Mouse (Mus musculus): Measurements from ENCODE around the gene Osgin1. TPM values are rescaled to one million over a fixed set of nuclear protein-coding genes. Genes with fewer than 3 reads are reported as not detected.
A peak's percentile ranks its signal among the peaks of the same experiment; 100 is the strongest.

Osgin1 gene
- total RNA-seq (2014; rRNA removed), result not detected in 2 replicates
- polyA plus RNA-seq (2015; fragmentation: Nextera tagmentation; extraction: Ambion mirVana), result 0.29 and 0.45 TPM in 2 replicates

- ATAC-seq, result no peak
- WGBS, result 91% methylated on average over 13 of the region's 13 CpGs
- H3K36me3 ChIP-seq (ENCODE audit: insufficient read depth, low read length), result no peaks in the 10 kb centered on the region
Measured at GRCm38 (mm10) chr8:119433582-119434174, at the start of gene Osgin1. Gene Osgin1, plus strand, starts transcription at chr8:119434124.

GRCm38 (mm10) chr8:119384478-119384877 is 49.4 kb upstream of the Osgin1 start:
- ATAC-seq, result peak; percentile 58
- DNase-seq (ENCODE audit: low spot score), result peak; percentile 93
- 23% methylated on average over 10 of the region's 10 CpGs for WGBS
- Histone ChIP-seq H3K4me3 (ENCODE audit: low read length) (no peak overlapping the region), H3K9ac (replicated peaks; ENCODE audit: low read length) (no peak overlapping the region), H3K4me2 (ENCODE audit: low read depth, low read length) (no peak overlapping the region), H3K4me1 (ENCODE audit: insufficient read depth, low read length) (no peaks in the 10 kb centered on the region), H3K36me3 (ENCODE audit: insufficient read depth, low read length) (no peaks in the 10 kb centered on the region), H3K9me3 (ENCODE audit: low read length) (no peaks in the 10 kb centered on the region), H3K27me3 (ENCODE audit: insufficient read depth, low read length) (no peaks in the 10 kb centered on the region), H3K27ac (no peak overlapping the region)
- peak; percentile 80 for TF ChIP-seq CTCF (IDR thresholded peaks at IDR 0.05; ENCODE audit: low read depth)

More at GRCm38 (mm10) chr8:119433582-119434174, at the start of gene Osgin1:
- no peak for DNase-seq (ENCODE audit: low spot score)
- no peaks in the 10 kb centered on the region for H3K4me1 ChIP-seq (ENCODE audit: insufficient read depth, low read length)
- no peak within 1 kb of the TSS for H3K4me2 ChIP-seq (ENCODE audit: low read depth, low read length)
- no peak within 1 kb of the TSS for H3K4me3 ChIP-seq (ENCODE audit: low read length)
- H3K9me3 ChIP-seq (ENCODE audit: low read length), result no peaks in the 10 kb centered on the region
- H3K27me3 ChIP-seq (ENCODE audit: insufficient read depth, low read length), result no peaks in the 10 kb centered on the region
- no peak within 1 kb of the TSS for H3K27ac ChIP-seq
- no peak within 1 kb of the TSS for H3K9ac ChIP-seq (replicated peaks; ENCODE audit: low read length)
- no peak for TF ChIP-seq CTCF (IDR thresholded peaks at IDR 0.05; ENCODE audit: low read depth)

- no peak overlapping the region for H3K4me3 ChIP-seq (ENCODE audit: low read length)
- ATAC-seq (no peak), DNase-seq (ENCODE audit: low spot score) (no peak)
- H3K27ac ChIP-seq, result no peak overlapping the region
- H3K4me2 ChIP-seq (ENCODE audit: low read depth, low read length), result no peak overlapping the region
- no peak overlapping the region for H3K9ac ChIP-seq (replicated peaks; ENCODE audit: low read length)
- no peaks in the 10 kb centered on the region for H3K27me3 ChIP-seq (ENCODE audit: insufficient read depth, low read length)
- no peaks in the 10 kb centered on the region for H3K4me1 ChIP-seq (ENCODE audit: insufficient read depth, low read length)
- H3K9me3 ChIP-seq (ENCODE audit: low read length), result no peaks in the 10 kb centered on the region
- WGBS, result 80% methylated on average over 6 of the region's 6 CpGs
- no peak for TF ChIP-seq CTCF (IDR thresholded peaks at IDR 0.05; ENCODE audit: low read depth)
- H3K36me3 ChIP-seq (ENCODE audit: insufficient read depth, low read length), result no peaks in the 10 kb centered on the region
Measured at GRCm38 (mm10) chr8:119385854-119386253, 48.1 kb upstream of the Osgin1 start.

- no peak overlapping the region for H3K9ac ChIP-seq (replicated peaks; ENCODE audit: low read length)
- no peaks in the 10 kb centered on the region for H3K9me3 ChIP-seq (ENCODE audit: low read length)
- no peak for ATAC-seq
Measured at GRCm38 (mm10) chr8:119386988-119387387, 46.9 kb upstream of the Osgin1 start.

GRCm38 (mm10) chr8:119394097-119394496 is 39.8 kb upstream of the Osgin1 start:
- Histone ChIP-seq H3K36me3 (ENCODE audit: insufficient read depth, low read length) (no peaks in the 10 kb centered on the region), H3K9ac (replicated peaks; ENCODE audit: low read length) (peak overlapping the region; percentile 94), H3K4me1 (ENCODE audit: insufficient read depth, low read length) (peaks cover 11% of the 10 kb centered on the region), H3K27me3 (ENCODE audit: insufficient read depth, low read length) (no peaks in the 10 kb centered on the region), H3K9me3 (ENCODE audit: low read length) (no peaks in the 10 kb centered on the region), H3K4me3 (ENCODE audit: low read length) (peak overlapping the region; percentile 77), H3K4me2 (ENCODE audit: low read depth, low read length) (peak overlapping the region; percentile 99), H3K27ac (peak overlapping the region; percentile 94; the same call in 1 of the 2 replicates)
- no peak for ATAC-seq
- TF ChIP-seq CTCF (IDR thresholded peaks at IDR 0.05; ENCODE audit: low read depth), result no peak
- DNase-seq (ENCODE audit: low spot score), result no peak
- 80% methylated on average over 9 of the region's 9 CpGs for WGBS

More at GRCm38 (mm10) chr8:119386988-119387387, 46.9 kb upstream of the Osgin1 start:
- Histone ChIP-seq H3K4me3 (ENCODE audit: low read length) (no peak overlapping the region), H3K4me1 (ENCODE audit: insufficient read depth, low read length) (no peaks in the 10 kb centered on the region), H3K4me2 (ENCODE audit: low read depth, low read length) (no peak overlapping the region), H3K27me3 (ENCODE audit: insufficient read depth, low read length) (no peaks in the 10 kb centered on the region), H3K36me3 (ENCODE audit: insufficient read depth, low read length) (no peaks in the 10 kb centered on the region), H3K27ac (no peak overlapping the region)
- DNase-seq (ENCODE audit: low spot score), result no peak
- WGBS, result 81% methylated on average over 6 of the region's 6 CpGs
- no peak for TF ChIP-seq CTCF (IDR thresholded peaks at IDR 0.05; ENCODE audit: low read depth)

- peak within 1 kb of the TSS; percentile 94 for H3K9ac ChIP-seq (replicated peaks; ENCODE audit: low read length)
- peak within 1 kb of the TSS; percentile 77 for H3K4me3 ChIP-seq (ENCODE audit: low read length)
- H3K27me3 ChIP-seq (ENCODE audit: insufficient read depth, low read length), result no peaks in the 10 kb centered on the region
- under 1% methylated on average over 44 of the region's 44 CpGs for WGBS
- no peak for TF ChIP-seq CTCF (IDR thresholded peaks at IDR 0.05; ENCODE audit: low read depth)
- H3K36me3 ChIP-seq (ENCODE audit: insufficient read depth, low read length), result no peaks in the 10 kb centered on the region
- ATAC-seq (peak; percentile 96), DNase-seq (ENCODE audit: low spot score) (peak; percentile 97)
- no peaks in the 10 kb centered on the region for H3K9me3 ChIP-seq (ENCODE audit: low read length)
- peak within 1 kb of the TSS; percentile 99 for H3K4me2 ChIP-seq (ENCODE audit: low read depth, low read length)
- peak within 1 kb of the TSS; percentile 94 for H3K27ac ChIP-seq
- H3K4me1 ChIP-seq (ENCODE audit: insufficient read depth, low read length), result peaks cover 11% of the 10 kb centered on the region
Measured at GRCm38 (mm10) chr8:119394524-119395026, 39.3 kb upstream of the Osgin1 start, which contains the start of gene Mlycd. Gene Mlycd, plus strand, starts transcription at chr8:119394878.

Data from hindbrain, postnatal 0 days (tissue).